Mouse (Mus musculus) regulatory T cell (primary cell): ENCODE results near the gene Postn.

Experiments used
- in situ Hi-C: fragments of 300-600 bp; cut with MboI, MseI; formaldehyde crosslinking; loops from one replicate; pipeline ENCODE4 v1.15.1; 2025; ENCODE audit warnings: high pct_unique_total_duplicates

The Postn gene

GRCm38 (mm10) chr3:54417833-54418386 is 57.0 kb downstream of the Postn start:
- in situ Hi-C loops: no loop called here

- in situ Hi-C loops: no loop called here
These were observed 59.5 kb downstream of the Postn start for GRCm38 (mm10) chr3:54420189-54420928.

GRCm38 (mm10) chr3:54420983-54421382 is 60.1 kb downstream of the Postn start:
- in situ Hi-C loops: no loop called here

DNA sequence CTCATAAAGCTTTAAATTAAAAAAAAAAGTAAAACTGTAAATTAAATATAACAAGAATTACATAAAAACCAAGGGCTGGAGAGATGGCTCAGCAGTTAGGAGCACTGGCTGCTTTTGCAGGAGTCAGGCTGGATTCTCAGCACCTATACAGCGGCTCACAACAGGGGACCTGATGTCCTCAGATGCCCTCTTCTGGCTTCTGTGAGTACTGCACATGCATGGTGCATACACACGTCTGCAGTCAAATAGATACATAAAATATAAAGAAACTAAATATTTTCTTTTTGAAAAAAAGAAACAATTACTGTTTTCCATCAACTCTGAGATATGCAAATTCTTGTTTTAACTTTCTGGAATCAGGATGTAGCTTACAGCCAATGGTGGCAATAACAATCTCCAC is 60.8 kb downstream of the Postn start:
- in situ Hi-C loops: no loop called here

DNA sequence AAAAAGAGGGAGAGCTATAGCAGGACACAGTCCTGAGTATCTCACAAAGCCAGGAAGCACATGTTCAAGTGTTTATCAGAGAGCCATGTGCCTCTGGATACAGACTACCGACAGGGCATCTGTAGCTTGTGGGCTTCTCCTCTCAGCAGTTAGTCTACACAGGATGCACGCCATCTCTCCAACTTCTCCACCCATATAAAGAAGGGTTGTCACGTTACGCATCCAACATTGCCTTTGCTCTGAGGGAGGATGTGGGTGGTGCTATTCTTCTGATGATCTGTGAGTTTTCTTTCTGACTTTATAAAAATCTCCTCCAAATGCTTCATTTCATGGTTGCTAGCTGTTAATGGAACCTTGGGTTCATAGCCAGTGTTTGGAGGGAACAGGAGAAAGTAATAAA is 63.2 kb downstream of the Postn start:
- in situ Hi-C loops: no loop called here

GRCm38 (mm10) chr3:54431663-54432062 is 70.8 kb downstream of the Postn start:
- in situ Hi-C loops: no loop called here

- in situ Hi-C loops: no loop called here
These were observed 71.3 kb downstream of the Postn start for GRCm38 (mm10) chr3:54432167-54432566.

GRCm38 (mm10) chr3:54432605-54433004 is 71.7 kb downstream of the Postn start:
- in situ Hi-C loops: no loop called here

DNA sequence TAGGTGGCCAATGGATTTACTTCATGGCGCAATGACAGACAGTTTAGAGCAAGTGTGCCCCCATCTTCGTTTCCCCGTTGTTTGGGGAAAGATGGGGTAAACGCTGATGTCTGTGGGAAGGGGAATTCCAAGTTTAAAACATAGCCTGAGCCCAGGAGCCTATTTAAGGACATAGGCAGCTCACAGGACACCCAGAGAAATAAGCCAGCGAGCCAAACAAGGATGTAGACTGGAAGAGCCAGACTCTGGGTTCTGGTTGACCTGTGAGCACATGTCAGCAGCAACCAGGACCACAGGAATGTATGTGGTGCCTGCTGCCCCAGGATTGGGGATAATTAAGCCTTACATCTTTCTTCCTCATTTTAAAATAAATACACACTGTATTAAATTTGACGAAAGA is 73.7 kb downstream of the Postn start:
- in situ Hi-C loops: no loop called here

- in situ Hi-C loops: no loop called here
These were observed 75.6 kb downstream of the Postn start for GRCm38 (mm10) chr3:54436373-54436964.
